ENCODE assay signal across 23 mouse cellular contexts in the genomic region with DNA sequence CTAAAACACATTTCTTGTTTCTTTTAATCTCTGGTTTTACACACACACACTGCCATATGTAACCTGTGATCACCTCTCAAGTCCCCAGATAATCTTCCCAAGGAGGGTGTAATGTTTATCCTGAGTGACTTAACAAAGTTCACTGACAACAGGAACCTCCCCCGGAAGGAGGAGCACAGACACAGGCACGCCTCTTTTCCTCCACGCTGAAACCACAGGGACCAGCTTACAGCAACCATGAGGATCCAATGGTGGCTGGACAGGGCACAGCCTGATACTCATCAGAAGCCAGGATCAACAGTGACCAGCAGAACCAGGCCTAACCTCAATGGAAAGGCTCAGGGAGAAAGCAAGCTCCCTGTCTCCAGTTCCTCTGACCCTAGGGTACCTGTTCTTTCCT.
A peak's percentile ranks its signal among the peaks of the same experiment; 100 is the strongest.
DNase-seq lines count a peak whose midpoint lies in the region; ATAC-seq and TF ChIP-seq lines count a peak whose summit lies in the region.
"Had no signal": no experiment of that assay in that cellular context is flagged by ENCODE, and none has a peak within 500 bp of the region (broad histone marks: within the 10 kb centered on the region; RNA-seq: fewer than 3 reads in every experiment).

No protein-coding gene starts in this region.

- no peak overlapping the region for H3K9ac ChIP-seq in kidney, embryonic 15.5 days
- H3K9ac ChIP-seq in lung, postnatal 0 days (replicated peaks; ENCODE audit: low read depth) = no peak overlapping the region
- H3K9ac ChIP-seq: embryonic facial prominence, embryonic 15.5 days; heart, embryonic 12.5 days; hindbrain, embryonic 15.5 days had no signal

- no peak for TF ChIP-seq EP300 in lung, postnatal 0 days (IDR thresholded peaks at IDR 0.05)

- no peaks in the 10 kb centered on the region for H3K27me3 ChIP-seq in kidney, embryonic 15.5 days
- H3K27me3 ChIP-seq in lung, postnatal 0 days (replicated peaks; ENCODE audit: insufficient read depth, low read length) = no peaks in the 10 kb centered on the region
- H3K27me3 ChIP-seq: embryonic facial prominence, embryonic 15.5 days; heart, embryonic 12.5 days; hindbrain, embryonic 15.5 days had no signal

- 29% methylated on average over 3 of the region's 3 CpGs for WGBS in kidney, embryonic 15.5 days
- WGBS in lung, postnatal 0 days = 28% methylated on average over 3 of the region's 3 CpGs

- DNase-seq in kidney, adult 11 months = no peak
- DNase-seq in lung, postnatal 10 days = peak; percentile 12
- no peak for DNase-seq in lung, postnatal 0 days (ENCODE audit: low spot score)
- DNase-seq in urinary bladder, postnatal 14 days (ENCODE audit: low spot score) = no peak
- no peak for DNase-seq in yolk sac, embryonic 10.5 days (ENCODE audit: low spot score)
- DNase-seq: adrenal gland, adult 2 months; adrenal gland, postnatal 25 days; cerebellum, adult 18-20 months; cerebellum, postnatal 10 days; embryo, embryonic 11 days; gastrocnemius, postnatal 36 days; heart, adult 2 months; heart, postnatal 36 days had no signal

- H3K36me3 ChIP-seq in kidney, embryonic 15.5 days = peaks cover 51% of the 10 kb centered on the region
- H3K36me3 ChIP-seq in lung, postnatal 0 days (ENCODE audit: insufficient read depth, low read length) = no peaks in the 10 kb centered on the region

- H3K4me1 ChIP-seq in kidney, embryonic 15.5 days = no peaks in the 10 kb centered on the region
- no peaks in the 10 kb centered on the region for H3K4me1 ChIP-seq in lung, postnatal 0 days (ENCODE audit: insufficient read depth, low read depth, low read length)
- H3K4me1 ChIP-seq: embryonic facial prominence, embryonic 15.5 days; forebrain, embryonic 10.5 days; hindbrain, embryonic 15.5 days had no signal

- H3K4me2 ChIP-seq in kidney, embryonic 15.5 days = no peak overlapping the region
- no peak overlapping the region for H3K4me2 ChIP-seq in lung, postnatal 0 days (replicated peaks; ENCODE audit: low read depth, low read length)
- H3K4me2 ChIP-seq: embryonic facial prominence, embryonic 15.5 days; heart, embryonic 12.5 days; hindbrain, embryonic 15.5 days had no signal

- 0 out of 2 replicates have a peak, but pooled peaks have one; percentile 38 for ATAC-seq in kidney, embryonic 15.5 days (replicated peaks; ENCODE audit: low FRiP score)
- no peak for ATAC-seq in lung, postnatal 0 days
- ATAC-seq in granulocyte monocyte progenitor cell, adult 5-6 weeks (replicated peaks; ENCODE audit: poor library complexity, severe bottlenecking) = peak; percentile 22; the same call in 1 of the 2 replicates
- ATAC-seq in megakaryocyte-erythroid progenitor cell, adult 5-6 weeks (replicated peaks; ENCODE audit: low FRiP score, low TSS enrichment, poor library complexity, severe bottlenecking) = peak; percentile 63
- ATAC-seq: activated CD4-positive, CD25-positive, alpha-beta regulatory T cell, adult 4 months; forebrain, embryonic 14.5 days had no signal

- no peak overlapping the region for H3K27ac ChIP-seq in kidney, embryonic 15.5 days
- no peak overlapping the region for H3K27ac ChIP-seq in lung, postnatal 0 days (ENCODE audit: low read length)
- H3K27ac ChIP-seq: embryonic facial prominence, embryonic 15.5 days; forebrain, embryonic 10.5 days; heart, adult 2 months; hindbrain, embryonic 15.5 days had no signal

- 0 out of 2 replicates have a peak, but pooled peaks cover 5% of the 10 kb centered on the region for H3K9me3 ChIP-seq in kidney, embryonic 15.5 days (replicated peaks)
- no peaks in the 10 kb centered on the region for H3K9me3 ChIP-seq in lung, postnatal 0 days (ENCODE audit: low read length)
- H3K9me3 ChIP-seq: embryonic facial prominence, embryonic 15.5 days; heart, embryonic 12.5 days; hindbrain, embryonic 15.5 days had no signal

- no peak for TF ChIP-seq CTCF in lung, postnatal 0 days (IDR thresholded peaks at IDR 0.05)

- no peak overlapping the region for H3K4me3 ChIP-seq in kidney, embryonic 15.5 days (replicated peaks)
- no peak overlapping the region for H3K4me3 ChIP-seq in lung, postnatal 0 days (ENCODE audit: low read depth, low read length)
- H3K4me3 ChIP-seq: embryonic facial prominence, embryonic 15.5 days; erythroblast, embryonic 14.5 days; forebrain, embryonic 10.5 days; heart, adult 2 months; heart, embryonic 12.5 days; hindbrain, embryonic 15.5 days had no signal
